Mouse (Mus musculus) left cerebral cortex, adult 18-20 months (tissue): Measurements from ENCODE around the gene Gm5136. TPM values are rescaled to one million over a fixed set of nuclear protein-coding genes. Genes with fewer than 3 reads are reported as not detected.

Source experiments
- DNase-seq, 2 experiments: peaks; one replicate each; pipeline ENCODE4 v3.0.0; 2021 to 2022; ENCODE audit warnings: low spot score in 2 of 2, mixed read lengths in 1 of 2
- long read RNA-seq, 2 experiments: library from polyadenylated mRNA; stranded (forward); transcript quantifications; one replicate each; pipeline ENCODE4 v2.0.0; 2021
- total RNA-seq, 2 experiments: library from RNA; stranded (reverse); gene quantifications; 2 replicates each; pipeline ENCODE4 v1.2.3; 2021

Gm5136 gene
- 1 to 10 TPM; 1.8 to 2.5 TPM for total RNA-seq
- long read RNA-seq, experiment 1, result 0 reads
- long read RNA-seq, experiment 2, result 0 reads

DNA sequence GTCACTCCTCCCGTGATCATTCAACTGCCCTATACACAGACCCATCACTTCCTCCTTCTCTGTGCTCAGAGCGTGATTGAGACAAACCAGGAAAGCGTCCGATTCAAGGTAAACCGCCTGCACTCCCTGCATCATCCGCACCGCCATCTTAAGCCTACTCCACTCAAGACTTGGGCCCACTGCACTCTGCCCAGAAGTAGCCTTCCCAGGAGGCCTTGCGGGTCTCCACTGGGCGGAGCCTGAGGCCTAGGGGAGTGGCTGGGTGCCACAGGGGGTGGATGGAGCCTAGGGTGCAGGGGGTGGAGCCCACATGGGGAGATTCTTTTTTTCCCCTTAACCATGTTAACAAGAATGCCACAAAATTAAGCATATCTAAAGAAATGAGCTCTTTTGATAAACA is at the start of gene Gm5136:
TSS of gene Gm5136 (minus strand) at position 215 of the 400 bp plus-strand sequence.
- no peak for DNase-seq

DNA sequence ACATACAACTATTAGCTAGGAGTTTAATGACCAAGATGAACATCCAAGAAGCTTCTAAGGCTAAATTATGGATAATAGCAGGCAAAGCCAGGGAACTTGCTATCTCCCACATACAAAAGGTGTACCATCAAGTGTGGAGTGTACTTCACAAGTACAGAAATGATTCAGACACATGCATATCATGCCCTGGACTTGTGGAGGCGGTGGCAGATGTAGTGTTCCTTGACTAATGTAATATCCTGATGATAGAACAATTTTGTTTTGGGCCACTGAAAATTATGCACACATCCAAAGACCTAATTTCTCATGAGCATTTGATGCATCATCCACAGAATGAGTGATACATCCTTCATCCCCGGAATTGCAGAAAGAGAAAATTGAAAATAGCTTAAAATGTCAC is 43.8 kb upstream of the Gm5136 start:
- DNase-seq, result no peak

DNA sequence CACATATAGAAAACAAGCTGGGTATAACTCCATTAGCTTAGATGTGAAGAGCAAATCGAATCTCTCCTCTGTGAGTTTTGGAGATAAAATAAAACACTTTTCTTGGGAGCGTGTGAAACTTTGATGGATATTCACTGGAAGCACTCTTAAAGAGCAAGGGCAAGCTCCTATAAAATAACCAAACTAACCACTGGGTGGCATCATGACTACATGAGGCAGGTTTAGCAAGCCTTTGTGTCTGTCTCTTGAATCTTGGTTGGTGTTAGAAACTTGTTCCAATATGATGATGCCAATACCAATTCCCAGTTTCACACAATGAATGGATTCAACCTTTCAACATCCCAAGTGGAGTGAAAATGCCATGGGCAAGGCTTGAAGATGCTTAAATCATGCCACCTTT is 34.0 kb upstream of the Gm5136 start:
- DNase-seq, result no peak

DNA sequence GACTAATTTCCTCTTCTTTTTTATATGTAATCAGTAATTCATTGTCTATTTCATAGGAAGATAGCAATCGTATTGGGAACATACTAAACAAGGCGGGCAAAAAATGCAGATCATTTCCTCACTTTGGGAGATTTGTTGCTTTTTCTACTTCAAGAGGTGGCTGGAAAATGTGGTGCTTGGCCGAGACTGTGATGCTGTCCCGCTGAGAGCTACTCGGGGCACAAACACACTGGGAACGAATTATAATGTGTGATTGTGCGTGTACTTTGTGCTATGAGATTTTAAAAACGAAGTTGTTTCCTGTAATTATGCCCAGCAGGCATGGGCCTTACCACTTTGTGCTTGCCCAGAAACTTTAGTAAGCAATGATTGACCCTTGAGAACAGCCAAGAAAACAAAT is 29.0 kb upstream of the Gm5136 start:
- no peak for DNase-seq

DNA sequence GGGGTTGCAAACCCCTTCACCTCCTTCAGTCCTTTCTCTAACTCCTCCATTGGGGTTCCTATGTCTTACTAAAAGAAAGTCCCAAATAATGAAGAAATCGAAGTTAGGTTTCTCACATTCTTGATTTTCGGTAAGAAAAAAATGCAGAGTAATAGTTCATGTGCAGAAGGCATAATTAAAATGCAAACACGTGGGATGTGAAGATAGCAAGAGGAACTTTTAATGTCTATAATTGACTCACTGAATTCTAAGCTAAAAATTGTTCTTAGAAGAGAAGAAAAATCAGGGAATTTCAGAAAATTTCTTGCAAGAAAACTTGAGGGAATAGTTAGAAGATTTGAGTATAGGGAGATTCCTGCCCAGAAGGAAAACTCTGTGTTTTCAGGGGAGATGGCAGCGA is 26.4 kb upstream of the Gm5136 start:
- no peak for DNase-seq

DNA sequence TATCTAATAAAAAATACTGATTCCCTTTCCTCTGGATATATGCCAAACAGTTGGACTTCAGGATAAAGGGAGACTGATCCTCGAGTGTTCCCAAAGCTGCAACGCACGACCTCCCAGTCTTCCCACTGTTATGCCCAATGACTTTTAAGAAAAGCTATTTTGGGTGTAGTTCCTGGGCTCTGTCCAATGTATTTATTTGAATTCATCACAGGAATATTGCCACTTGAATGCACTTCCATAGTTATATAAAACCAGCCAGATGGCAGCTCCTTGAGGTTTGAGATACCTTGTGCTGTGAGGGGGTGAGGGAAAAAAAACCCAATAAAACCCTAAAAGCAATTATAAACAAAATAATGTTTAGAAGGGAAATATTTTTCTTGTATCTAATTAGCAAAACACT is 24.9 kb upstream of the Gm5136 start:
- DNase-seq, result no peak

DNA sequence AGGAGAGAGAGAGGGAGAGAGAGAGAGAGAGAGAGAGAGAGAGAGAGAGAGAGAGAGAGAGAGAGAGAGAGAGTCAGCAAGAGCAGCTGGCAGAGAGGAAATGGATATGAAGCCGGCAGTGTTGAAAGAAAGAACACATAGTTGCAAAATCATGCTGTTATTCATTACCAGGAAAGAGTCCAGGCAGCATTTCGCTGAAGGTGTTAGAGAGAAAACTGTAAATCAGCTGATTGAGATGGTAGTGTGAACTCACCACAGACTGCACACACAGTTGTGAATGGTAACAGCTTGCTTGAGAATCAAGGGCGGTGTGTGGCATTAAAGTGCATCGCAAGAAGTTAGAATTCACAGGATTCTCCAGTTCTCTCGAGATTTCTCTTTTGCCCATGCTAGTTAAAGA is 10.6 kb upstream of the Gm5136 start:
- DNase-seq, result peak; percentile 28 to 55

DNA sequence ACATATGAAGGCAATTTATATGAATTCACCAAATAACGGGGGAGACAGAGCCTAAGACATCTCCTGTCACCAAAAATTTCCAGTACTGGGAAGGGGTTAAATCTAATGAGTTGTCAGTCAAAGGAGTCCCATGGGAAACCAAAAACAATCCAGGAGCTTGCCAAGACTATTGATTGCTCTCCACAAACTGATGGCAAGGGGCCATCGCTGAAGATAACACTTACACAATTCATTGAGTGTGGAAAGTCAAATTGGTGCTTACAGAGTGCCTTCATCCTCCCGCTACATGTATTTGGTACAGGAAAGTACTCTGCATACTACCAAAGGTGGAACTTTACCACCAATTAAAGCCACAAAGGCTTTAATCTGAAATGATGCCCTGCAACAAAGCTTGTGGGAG is 5.7 kb upstream of the Gm5136 start:
- DNase-seq, result no peak

DNA sequence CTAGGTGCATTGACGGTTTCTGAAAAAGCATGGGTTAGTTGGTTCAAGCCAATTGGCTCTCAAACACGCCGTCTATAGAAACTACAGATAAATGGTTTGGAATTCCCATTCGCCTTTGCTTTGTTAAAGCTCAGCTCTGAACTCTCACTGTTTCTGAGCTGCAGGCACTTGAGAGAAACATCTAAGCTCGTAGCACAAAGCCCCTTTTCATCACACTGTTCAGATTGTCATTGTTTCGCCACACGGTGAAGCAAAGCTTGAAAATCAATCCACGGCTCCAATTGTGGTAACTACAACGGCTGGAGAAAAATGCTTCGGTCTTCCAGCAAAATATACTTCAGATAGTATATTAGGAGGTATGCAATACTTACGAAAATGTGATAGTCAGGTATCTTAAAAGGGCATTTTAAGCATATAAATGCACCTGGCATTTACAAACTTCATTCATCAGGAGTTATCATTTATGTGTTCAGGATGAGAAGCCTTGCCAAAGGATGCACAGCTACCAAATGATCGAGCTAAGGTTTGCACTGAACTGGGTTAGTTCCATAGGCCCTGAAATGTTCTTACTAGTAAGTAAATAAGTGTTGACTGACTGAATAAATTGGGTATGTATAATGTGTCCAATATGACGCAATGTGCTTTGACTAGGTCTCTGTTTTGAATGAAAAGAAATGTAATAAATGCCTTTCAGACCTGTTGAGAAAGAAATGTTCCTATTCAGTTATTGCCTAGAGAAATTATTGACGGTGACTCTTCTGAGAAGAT is 1.6 kb upstream of the Gm5136 start:
- no peak for DNase-seq

DNA sequence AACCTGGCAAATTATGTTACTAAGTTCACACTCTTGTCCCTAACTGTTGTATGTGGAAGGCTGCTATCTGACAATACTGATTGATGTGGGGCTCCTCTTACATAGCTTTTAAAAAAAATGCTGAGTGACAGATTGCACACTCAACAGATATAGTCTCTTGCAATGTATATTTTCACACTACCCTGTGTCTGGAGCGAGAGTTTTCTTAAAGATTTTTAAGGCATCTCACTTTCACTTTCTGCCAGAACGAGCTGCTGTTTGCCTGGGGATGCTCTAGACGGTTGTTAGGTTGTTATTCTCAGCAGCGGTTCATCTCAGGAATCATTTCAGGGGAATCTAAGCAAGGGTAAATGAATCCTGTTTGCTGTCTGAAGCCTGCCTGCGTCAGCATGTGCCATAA is 2.9 kb downstream of the Gm5136 start:
- no peak for DNase-seq

DNA sequence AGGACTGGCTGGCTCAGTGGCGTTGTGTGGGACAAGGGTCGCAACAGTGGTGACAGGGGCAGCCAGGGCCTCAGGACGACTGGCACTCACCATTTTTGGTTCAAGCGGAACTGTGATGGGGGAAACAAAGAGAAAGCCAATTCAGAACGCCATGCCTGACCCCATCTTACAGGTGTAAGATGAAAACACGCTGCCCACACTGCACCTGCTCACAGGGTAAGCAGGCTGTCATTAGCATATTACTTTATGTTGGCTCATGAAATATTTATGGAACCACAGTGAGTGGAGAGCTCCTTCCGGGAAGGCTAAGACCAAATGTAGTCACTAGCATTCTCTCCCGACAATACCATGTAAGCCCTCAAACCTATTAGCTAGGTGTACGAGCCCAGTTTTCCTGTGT is 9.0 kb downstream of the Gm5136 start:
- no peak for DNase-seq

DNA sequence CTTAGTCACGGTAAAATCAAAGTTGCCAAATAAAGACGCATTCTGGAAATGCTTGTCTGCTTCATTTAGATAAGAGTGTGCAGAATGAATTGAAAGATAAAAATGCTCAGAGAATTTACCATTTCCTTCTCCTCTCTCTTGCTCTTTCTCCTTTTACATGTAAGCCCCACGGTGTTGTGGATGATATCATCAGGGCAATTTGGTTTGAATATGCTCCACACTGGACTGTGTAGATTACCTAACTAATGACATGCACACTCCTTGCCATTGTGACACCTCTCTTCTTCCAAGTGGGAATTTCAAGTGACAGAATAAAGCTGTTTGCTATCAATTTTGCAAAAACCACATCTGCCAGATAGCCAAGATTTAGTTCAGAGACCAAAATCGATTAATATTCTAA is 13.3 kb downstream of the Gm5136 start:
- no peak for DNase-seq

DNA sequence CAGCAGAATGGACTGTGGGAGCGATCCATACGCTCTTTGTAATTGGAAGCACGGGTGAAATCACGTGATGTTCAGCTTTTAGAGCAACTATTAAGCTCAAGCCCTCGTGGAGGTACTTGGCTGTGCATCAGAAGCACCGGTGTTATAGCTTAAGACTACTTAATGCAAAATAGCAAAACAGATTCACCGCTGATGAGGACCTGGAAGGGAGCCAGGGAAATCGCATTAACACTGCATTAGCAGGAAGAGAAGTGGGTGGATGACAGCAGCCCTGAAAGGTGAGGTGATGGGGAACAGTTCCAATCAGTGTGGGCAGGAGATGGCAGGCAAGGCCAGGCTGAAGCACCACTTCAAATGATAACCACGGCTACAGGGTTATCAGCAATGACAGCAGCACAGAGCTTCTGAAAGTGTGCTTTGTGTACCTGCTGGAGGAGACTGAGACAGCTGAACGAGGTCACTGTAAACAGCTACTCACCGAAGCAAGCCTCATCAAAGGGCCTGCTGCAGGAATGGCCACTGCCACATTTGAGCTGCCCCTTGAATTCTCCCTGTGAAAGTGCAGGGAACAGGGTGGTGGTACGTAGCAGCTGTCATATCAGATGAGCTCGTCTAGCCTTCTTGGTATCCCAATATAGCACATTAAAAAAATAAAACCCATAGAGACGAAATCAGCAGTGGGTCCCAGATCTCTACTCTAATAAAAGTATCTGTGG is 20.1 kb downstream of the Gm5136 start:
- DNase-seq, result no peak

DNA sequence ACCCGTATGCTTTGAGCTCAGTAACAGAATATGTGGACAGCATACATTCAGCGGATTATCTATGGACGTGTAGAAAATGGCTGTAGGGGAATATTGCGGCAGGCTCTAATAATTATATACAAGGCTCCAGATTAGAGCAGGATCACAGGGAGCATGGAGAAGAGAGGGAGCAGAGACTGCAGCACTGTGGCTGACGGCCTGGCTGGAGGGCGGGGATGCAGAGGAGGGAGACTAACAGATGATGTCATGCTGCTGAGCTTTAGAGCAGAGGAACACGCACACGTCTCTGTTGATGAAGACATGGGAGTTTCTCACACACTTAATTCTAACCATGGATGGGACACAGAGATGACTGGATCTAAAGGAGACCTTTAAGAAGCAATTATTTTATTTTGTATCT is 22.9 kb downstream of the Gm5136 start:
- DNase-seq, result no peak

DNA sequence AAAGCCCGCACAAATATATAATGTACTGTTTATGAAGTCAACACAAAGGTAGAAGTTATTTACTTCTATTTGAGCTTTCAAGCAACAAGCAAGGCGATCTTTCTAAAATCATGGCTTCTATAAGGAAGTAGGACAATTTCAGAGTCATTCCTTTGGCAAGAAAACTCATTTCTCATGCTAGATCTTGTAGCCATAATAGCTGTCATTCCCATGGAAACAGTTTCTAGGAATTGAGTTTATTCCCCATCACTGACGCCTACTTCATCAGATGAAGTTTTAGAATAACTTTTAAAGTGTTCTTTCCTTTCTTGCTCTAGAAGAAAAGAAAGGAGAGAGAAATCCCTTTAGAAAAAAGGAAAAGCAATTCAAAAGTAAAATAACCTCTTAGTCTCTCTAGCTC is 31.0 kb downstream of the Gm5136 start:
- no peak for DNase-seq

DNA sequence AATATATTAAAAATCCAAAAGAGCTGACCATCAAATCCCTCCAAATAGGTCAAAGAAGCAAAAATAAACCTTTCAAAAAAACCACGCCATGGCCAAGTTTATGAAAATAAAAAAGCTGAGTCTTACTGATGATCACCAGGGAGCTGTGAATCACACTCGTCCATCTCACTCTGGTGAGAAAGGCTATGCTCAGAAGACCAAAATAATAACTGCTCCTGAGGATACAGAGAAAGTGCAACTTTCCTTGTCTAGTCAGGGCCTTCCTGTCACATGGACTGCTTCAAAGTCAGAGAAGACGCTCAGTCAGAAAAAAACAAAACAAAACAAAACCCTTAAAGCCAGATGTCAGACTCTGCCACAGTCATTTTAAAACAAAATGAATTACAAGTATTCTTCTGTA is 39.7 kb downstream of the Gm5136 start:
- no peak for DNase-seq

DNA sequence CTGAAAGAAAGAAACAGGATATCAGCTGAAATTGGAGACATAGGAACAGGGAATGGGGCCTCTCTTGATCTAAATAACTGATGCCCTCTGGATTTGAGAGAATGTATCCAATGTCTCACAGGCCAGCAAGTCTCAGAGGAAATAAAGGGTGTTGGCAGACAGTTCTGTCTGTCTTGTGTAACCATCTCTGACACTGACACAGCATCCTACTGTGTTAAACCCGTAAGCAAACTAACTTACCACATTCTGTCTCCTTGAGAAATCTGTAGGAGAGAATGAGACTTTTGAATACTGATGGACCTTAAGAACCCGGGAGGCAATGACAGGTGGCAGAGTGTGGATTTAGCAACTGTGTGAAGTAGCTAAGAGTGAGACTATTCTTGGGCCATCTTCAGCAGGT is 41.7 kb downstream of the Gm5136 start:
- DNase-seq, result no peak

DNA sequence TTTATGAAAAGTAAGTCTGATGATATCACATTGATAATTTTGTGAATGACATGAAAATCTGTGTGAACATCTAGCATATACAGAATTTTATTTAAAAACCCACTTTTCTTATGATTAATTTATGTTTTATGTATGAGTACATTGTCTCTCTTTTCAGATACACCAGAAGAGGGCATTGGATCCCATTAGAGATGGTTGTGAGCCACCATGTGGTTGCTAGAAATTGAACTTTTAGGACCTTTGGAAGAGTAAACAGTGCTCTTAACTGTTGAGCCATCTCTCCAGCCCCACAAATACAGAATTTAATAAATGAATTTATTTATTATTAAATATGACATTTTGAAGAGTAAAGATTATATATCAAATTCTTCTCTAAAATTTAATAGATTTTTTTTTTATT is 42.3 kb downstream of the Gm5136 start:
- no peak for DNase-seq

DNA sequence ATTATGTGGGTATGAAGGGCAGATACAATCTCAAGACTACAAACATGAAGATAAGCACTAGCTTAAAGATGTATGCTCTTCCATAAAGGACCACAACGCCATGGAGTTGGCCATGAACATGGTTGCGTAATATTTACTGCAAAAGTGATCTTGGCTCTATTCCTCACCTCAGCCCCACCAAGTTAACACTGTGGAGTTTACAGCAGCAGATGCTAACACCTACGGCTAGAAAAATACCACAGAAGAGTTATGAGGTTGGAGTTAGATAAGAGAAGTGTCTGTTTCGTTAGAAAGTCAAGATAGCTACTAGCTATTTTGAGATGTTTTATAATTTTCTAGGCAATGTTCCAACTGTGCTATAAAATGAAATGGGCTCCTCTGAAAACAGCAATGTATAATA is 43.1 kb downstream of the Gm5136 start:
- DNase-seq, result peak; percentile 34 to 53

DNA sequence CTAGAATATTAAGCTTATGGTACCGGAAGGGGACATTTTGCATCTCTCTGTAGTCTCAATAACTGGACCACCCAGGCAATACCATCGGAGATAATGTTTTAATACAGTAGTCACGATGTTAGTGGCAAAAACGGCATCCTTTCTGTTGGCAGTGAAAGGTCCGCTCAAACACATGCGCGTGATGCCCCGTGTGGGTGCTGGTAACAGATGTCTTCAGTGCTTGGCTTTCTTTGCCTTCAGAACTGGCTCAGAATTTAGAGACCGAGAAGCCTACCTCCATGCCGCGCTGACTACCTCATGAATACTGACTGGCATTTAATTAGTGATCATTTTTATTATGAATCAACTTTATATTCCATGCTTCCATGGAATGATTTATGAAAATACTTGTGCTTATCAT is 44.9 kb downstream of the Gm5136 start:
- no peak for DNase-seq

DNA sequence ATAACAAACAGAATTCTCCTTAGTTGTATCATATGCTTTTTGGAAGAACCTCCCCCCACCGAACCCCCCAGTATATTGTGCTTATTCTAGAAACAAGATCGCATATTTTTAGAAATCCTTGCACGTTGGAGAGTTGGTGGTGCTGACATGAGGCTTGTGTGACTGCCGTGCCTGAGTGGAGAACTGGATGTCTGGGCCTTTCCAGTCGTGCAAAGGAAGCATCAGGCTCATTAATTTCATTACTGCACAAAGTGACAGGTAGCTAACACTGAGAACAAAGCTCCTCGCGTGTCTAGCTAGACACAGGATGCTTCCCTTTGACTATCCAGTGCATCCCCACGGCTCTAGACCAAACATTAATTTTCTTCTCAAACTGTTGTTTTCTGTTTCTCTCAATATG is 47.1 kb downstream of the Gm5136 start:
- no peak for DNase-seq

DNA sequence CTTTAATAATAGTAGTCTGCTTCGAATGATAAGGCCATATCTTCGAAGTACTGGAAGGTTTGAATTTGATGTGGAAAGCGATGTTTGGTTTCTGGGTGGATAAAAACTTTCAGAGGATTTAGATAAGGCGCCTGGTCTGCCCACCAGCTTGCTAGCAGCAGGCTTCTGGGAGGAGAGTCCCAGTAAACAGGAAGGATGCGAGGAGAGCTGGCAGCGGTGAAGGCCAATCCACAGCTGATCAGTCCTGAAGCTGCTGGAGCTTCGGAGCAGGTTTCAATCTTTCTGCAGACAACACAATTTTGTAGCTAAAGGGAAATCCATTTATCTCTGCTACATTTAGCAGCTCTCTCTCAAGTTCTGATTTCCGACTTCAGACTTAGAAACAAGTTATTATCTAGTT is 47.9 kb downstream of the Gm5136 start:
- DNase-seq, result no peak

DNA sequence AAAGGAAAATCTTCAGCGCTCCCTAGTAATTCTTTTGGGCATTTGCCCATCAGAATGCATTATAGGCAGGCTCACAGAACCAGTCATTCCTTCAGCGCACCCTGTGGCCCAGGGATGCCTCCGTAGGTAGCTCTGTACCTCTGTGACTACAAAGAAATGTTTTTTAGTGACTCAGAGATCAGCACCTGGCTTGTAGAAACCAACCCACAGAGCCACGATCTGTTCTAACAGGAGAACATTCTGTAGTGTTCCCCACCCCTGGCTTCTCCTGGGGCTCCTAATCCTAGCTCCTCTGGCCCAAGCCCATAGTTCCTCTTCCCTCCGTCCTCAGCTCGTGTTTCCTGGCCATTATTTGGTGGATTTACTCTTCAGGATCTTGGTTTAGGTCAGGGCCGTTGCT is 50.8 kb downstream of the Gm5136 start:
- DNase-seq, result no peak
